Mouse (Mus musculus): ENCODE measurements around the gene Rpl7a. TPM values are rescaled to one million over a fixed set of nuclear protein-coding genes. Genes with fewer than 3 reads are reported as not detected.

Rpl7a gene
- polyA plus RNA-seq, 1 experiment: 229 TPM

- Histone ChIP-seq H3K36me3 (ENCODE audit: control insufficient read depth, insufficient read depth, low read length) (no peaks in the 10 kb centered on the region), H3K4me3 (ENCODE audit: control insufficient read depth, low read depth, low read length) (no peak overlapping the region), H3K27ac (ENCODE audit: control insufficient read depth, insufficient read depth, low read depth, low read length) (no peak overlapping the region), H3K27me3 (ENCODE audit: control insufficient read depth, insufficient read depth, low read length) (no peaks in the 10 kb centered on the region), H3K4me1 (ENCODE audit: control insufficient read depth, insufficient read depth, low read length) (peaks cover 4% of the 10 kb centered on the region)
- no peak for TF ChIP-seq POLR2A (IDR thresholded peaks at IDR 0.05; ENCODE audit: control insufficient read depth, low read depth, low read length)
- no peak for TF ChIP-seq CTCF (IDR thresholded peaks at IDR 0.05; ENCODE audit: control insufficient read depth, insufficient read depth, insufficient replicate concordance, low read depth, low read length)
These were observed 1.7 kb upstream of the Rpl7a start for GRCm38 (mm10) chr2:26908710-26909386.

GRCm38 (mm10) chr2:26909387-26909784, 1.2 kb upstream of the Rpl7a start:
- TF ChIP-seq CTCF (IDR thresholded peaks at IDR 0.05; ENCODE audit: control insufficient read depth, insufficient read depth, insufficient replicate concordance, low read depth, low read length) (no peak), POLR2A (IDR thresholded peaks at IDR 0.05; ENCODE audit: control insufficient read depth, low read depth, low read length) (no peak)
- Histone ChIP-seq H3K36me3 (ENCODE audit: control insufficient read depth, insufficient read depth, low read length) (no peaks in the 10 kb centered on the region), H3K27ac (ENCODE audit: control insufficient read depth, insufficient read depth, low read depth, low read length) (no peak overlapping the region; the same call in 1 of the 2 replicates), H3K4me3 (ENCODE audit: control insufficient read depth, low read depth, low read length) (no peak overlapping the region; the same call in 1 of the 2 replicates), H3K27me3 (ENCODE audit: control insufficient read depth, insufficient read depth, low read length) (no peaks in the 10 kb centered on the region), H3K4me1 (ENCODE audit: control insufficient read depth, insufficient read depth, low read length) (peaks cover 4% of the 10 kb centered on the region)

GRCm38 (mm10) chr2:26910994-26911765, 616 bp downstream of the Rpl7a start:
- Histone ChIP-seq H3K27me3 (ENCODE audit: control insufficient read depth, insufficient read depth, low read length) (no peaks in the 10 kb centered on the region), H3K27ac (ENCODE audit: control insufficient read depth, insufficient read depth, low read depth, low read length) (peak overlapping the region; percentile 87), H3K4me1 (ENCODE audit: control insufficient read depth, insufficient read depth, low read length) (peaks cover 9% of the 10 kb centered on the region), H3K4me3 (ENCODE audit: control insufficient read depth, low read depth, low read length) (peak overlapping the region; percentile 91), H3K36me3 (ENCODE audit: control insufficient read depth, insufficient read depth, low read length) (no peaks in the 10 kb centered on the region)
- TF ChIP-seq POLR2A (IDR thresholded peaks at IDR 0.05; ENCODE audit: control insufficient read depth, low read depth, low read length): no peak
- no peak for TF ChIP-seq CTCF (IDR thresholded peaks at IDR 0.05; ENCODE audit: control insufficient read depth, insufficient read depth, insufficient replicate concordance, low read depth, low read length)

GRCm38 (mm10) chr2:26912253-26912770, 1.7 kb downstream of the Rpl7a start:
- TF ChIP-seq POLR2A (IDR thresholded peaks at IDR 0.05; ENCODE audit: control insufficient read depth, low read depth, low read length) (no peak), CTCF (IDR thresholded peaks at IDR 0.05; ENCODE audit: control insufficient read depth, insufficient read depth, insufficient replicate concordance, low read depth, low read length) (no peak)
- H3K4me3 ChIP-seq (ENCODE audit: control insufficient read depth, low read depth, low read length): no peak overlapping the region

GRCm38 (mm10) chr2:26913416-26914147, 3.0 kb downstream of the Rpl7a start:
- Histone ChIP-seq H3K36me3 (ENCODE audit: control insufficient read depth, insufficient read depth, low read length) (no peaks in the 10 kb centered on the region), H3K27me3 (ENCODE audit: control insufficient read depth, insufficient read depth, low read length) (no peaks in the 10 kb centered on the region), H3K27ac (ENCODE audit: control insufficient read depth, insufficient read depth, low read depth, low read length) (no peak overlapping the region), H3K4me3 (ENCODE audit: control insufficient read depth, low read depth, low read length) (no peak overlapping the region), H3K4me1 (ENCODE audit: control insufficient read depth, insufficient read depth, low read length) (peaks cover 15% of the 10 kb centered on the region)
- TF ChIP-seq POLR2A (IDR thresholded peaks at IDR 0.05; ENCODE audit: control insufficient read depth, low read depth, low read length): no peak
- TF ChIP-seq CTCF (IDR thresholded peaks at IDR 0.05; ENCODE audit: control insufficient read depth, insufficient read depth, insufficient replicate concordance, low read depth, low read length): no peak

More at GRCm38 (mm10) chr2:26912253-26912770, 1.7 kb downstream of the Rpl7a start:
- Histone ChIP-seq H3K4me1 (ENCODE audit: control insufficient read depth, insufficient read depth, low read length) (peaks cover 15% of the 10 kb centered on the region), H3K27ac (ENCODE audit: control insufficient read depth, insufficient read depth, low read depth, low read length) (no peak overlapping the region), H3K27me3 (ENCODE audit: control insufficient read depth, insufficient read depth, low read length) (no peaks in the 10 kb centered on the region), H3K36me3 (ENCODE audit: control insufficient read depth, insufficient read depth, low read length) (no peaks in the 10 kb centered on the region)

GRCm38 (mm10) chr2:26914148-26914941, 3.8 kb downstream of the Rpl7a start:
- Histone ChIP-seq H3K27me3 (ENCODE audit: control insufficient read depth, insufficient read depth, low read length) (no peaks in the 10 kb centered on the region), H3K4me1 (ENCODE audit: control insufficient read depth, insufficient read depth, low read length) (peaks cover 15% of the 10 kb centered on the region), H3K36me3 (ENCODE audit: control insufficient read depth, insufficient read depth, low read length) (no peaks in the 10 kb centered on the region), H3K4me3 (ENCODE audit: control insufficient read depth, low read depth, low read length) (no peak overlapping the region), H3K27ac (ENCODE audit: control insufficient read depth, insufficient read depth, low read depth, low read length) (no peak overlapping the region)
- TF ChIP-seq CTCF (IDR thresholded peaks at IDR 0.05; ENCODE audit: control insufficient read depth, insufficient read depth, insufficient replicate concordance, low read depth, low read length) (no peak), POLR2A (IDR thresholded peaks at IDR 0.05; ENCODE audit: control insufficient read depth, low read depth, low read length) (no peak)

Data from testis, adult 2 months (tissue).